Mouse (Mus musculus) myocyte (in vitro differentiated cells): ENCODE results near the gene Atg16l1.

ENCODE experiments used
- MYOD1 ChIP-seq, 3 experiments: IDR thresholded peaks; one replicate each; pipeline ENCODE4 v1.6.1; 2011; ENCODE audit warnings: control low read depth in 2 of 3, low read depth in 2 of 3, mild to moderate bottlenecking in 2 of 3, moderate library complexity in 1 of 3; ENCODE audit not compliant: insufficient read length in 2 of 3, control insufficient read depth in 1 of 3
- MYOG ChIP-seq, 3 experiments: IDR thresholded peaks; one replicate each; pipeline ENCODE4 v1.6.1; 2011; ENCODE audit warnings: control low read depth in 2 of 3, low read depth in 2 of 3, mild to moderate bottlenecking in 2 of 3; ENCODE audit not compliant: insufficient read length in 2 of 3, control insufficient read depth in 1 of 3, insufficient read depth in 1 of 3
- POLR2A ChIP-seq: IDR thresholded peaks from one replicate; pipeline ENCODE4 v1.6.1; 2011; ENCODE audit warnings: low read depth, mild to moderate bottlenecking, control low read depth, moderate library complexity; ENCODE audit not compliant: insufficient read length
- POLR2AphosphoS2 ChIP-seq: IDR thresholded peaks from one replicate; pipeline ENCODE4 v1.6.1; 2011; ENCODE audit warnings: low read depth, control low read depth; ENCODE audit not compliant: insufficient read length
- TCF3 ChIP-seq: IDR thresholded peaks from one replicate; pipeline ENCODE4 v1.6.1; 2011; ENCODE audit warnings: low read depth, control low read depth; ENCODE audit not compliant: insufficient read length

- TF ChIP-seq POLR2A = no peak
- no peak for TF ChIP-seq POLR2AphosphoS2
- no peak for TF ChIP-seq MYOG (IDR thresholded peaks at IDR 0.05; ENCODE audit: control insufficient read depth in 1 of 3, insufficient read depth in 1 of 3, insufficient read length in 2 of 3, low read depth in 2 of 3)
- no peak for TF ChIP-seq TCF3
- no peak for TF ChIP-seq MYOD1 (IDR thresholded peaks at IDR 0.05; ENCODE audit: control insufficient read depth in 1 of 3, insufficient read length in 2 of 3, low read depth in 2 of 3)
Observed at GRCm38 (mm10) chr1:87769263-87769662, 13.6 kb downstream of the Atg16l1 start.
